Mouse (Mus musculus): ENCODE results near the gene Clic1. TPM values are rescaled to one million over a fixed set of nuclear protein-coding genes. Genes with fewer than 3 reads are reported as not detected.

Gene Clic1
- polyA plus RNA-seq, 1 experiment from 2014 or later: 24.7 TPM

GRCm38 (mm10) chr17:35058911-35059892 is 9.4 kb downstream of the Clic1 start, which contains the start of gene Ddah2:
TSS of gene Ddah2 (plus strand) at chr17:35059035.
- DNase-seq (ENCODE audit: low spot score) (peak; percentile 85), ATAC-seq (ENCODE audit: low FRiP score) (peak; percentile 92)
- Histone ChIP-seq H3K27ac (peak within 1 kb of the TSS; percentile 88), H3K9me3 (ENCODE audit: control insufficient read depth, low read length) (no peaks in the 10 kb centered on the region), H3K4me3 (replicated peaks; ENCODE audit: low read length) (peak within 1 kb of the TSS; percentile 85), H3K4me1 (replicated peaks; ENCODE audit: control insufficient read depth, insufficient read depth, low read length) (peaks cover 13% of the 10 kb centered on the region), H3K27me3 (ENCODE audit: control insufficient read depth, insufficient read depth, low read length) (peaks cover 6% of the 10 kb centered on the region), H3K9ac (peak within 1 kb of the TSS; percentile 88), H3K36me3 (replicated peaks; ENCODE audit: control insufficient read depth, insufficient read depth) (peaks cover 40% of the 10 kb centered on the region), H3K4me2 (replicated peaks) (peak within 1 kb of the TSS; percentile 66)
- WGBS: under 1% methylated on average over 56 of the region's 57 CpGs

DNA sequence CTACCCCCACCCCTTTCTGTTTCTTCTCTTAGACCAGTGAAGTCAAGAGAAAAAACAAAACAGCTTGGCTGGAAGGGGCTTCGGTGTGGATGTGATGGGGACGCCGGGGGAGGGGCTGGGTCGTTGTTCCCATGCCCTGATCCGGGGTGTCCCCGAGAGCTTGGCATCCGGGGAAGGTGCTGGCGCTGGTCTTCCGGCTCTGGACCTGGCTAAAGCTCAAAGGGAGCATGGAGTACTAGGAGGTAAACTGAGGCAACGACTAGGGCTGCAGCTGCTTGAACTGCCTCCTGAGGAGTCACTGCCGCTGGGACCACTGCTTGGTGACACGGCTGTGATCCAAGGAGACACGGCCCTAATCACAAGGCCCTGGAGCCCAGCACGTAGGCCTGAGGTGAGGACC is 10.3 kb downstream of the Clic1 start:
- Histone ChIP-seq H3K4me2 (replicated peaks) (peak overlapping the region; percentile 66), H3K27ac (no peak overlapping the region), H3K4me3 (replicated peaks; ENCODE audit: low read length) (peak overlapping the region; percentile 85), H3K36me3 (replicated peaks; ENCODE audit: control insufficient read depth, insufficient read depth) (peaks cover 38% of the 10 kb centered on the region), H3K9ac (peak overlapping the region; percentile 88), H3K4me1 (replicated peaks; ENCODE audit: control insufficient read depth, insufficient read depth, low read length) (peaks cover 15% of the 10 kb centered on the region), H3K27me3 (ENCODE audit: control insufficient read depth, insufficient read depth, low read length) (peaks cover 14% of the 10 kb centered on the region), H3K9me3 (ENCODE audit: control insufficient read depth, low read length) (no peaks in the 10 kb centered on the region)
- no peak for DNase-seq (ENCODE audit: low spot score)
- WGBS: 25% methylated on average over 14 of the region's 14 CpGs
- peak; percentile 9; the same call in 1 of the 2 replicates for ATAC-seq (ENCODE audit: low FRiP score)

DNA sequence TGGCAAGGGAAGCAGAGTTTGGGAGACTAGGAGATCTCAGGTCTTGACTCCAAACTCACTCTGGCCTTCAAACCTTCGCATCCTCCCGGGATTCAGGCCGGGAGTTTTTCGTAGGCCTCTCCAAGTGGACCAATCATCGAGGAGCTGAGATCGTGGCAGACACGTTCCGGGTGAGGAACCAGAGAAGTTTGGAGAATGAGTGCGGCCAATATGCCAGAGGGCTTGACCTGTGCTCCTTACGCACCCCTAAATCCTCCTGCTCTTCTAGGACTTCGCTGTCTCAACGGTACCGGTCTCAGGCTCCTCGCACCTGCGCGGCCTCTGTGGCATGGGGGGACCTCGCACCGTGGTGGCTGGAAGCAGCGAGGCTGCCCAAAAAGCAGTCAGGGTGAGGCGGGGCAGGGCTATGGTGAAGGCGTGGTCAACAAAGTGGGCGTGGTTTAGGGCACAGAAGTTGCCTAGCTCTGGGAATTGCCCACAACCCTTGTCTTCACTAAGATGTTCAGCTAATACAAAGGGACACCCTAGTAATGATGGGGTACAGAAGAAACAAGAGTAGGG is 11.1 kb downstream of the Clic1 start:
- peak overlapping the region; percentile 66 for H3K4me2 ChIP-seq (replicated peaks)

DNA sequence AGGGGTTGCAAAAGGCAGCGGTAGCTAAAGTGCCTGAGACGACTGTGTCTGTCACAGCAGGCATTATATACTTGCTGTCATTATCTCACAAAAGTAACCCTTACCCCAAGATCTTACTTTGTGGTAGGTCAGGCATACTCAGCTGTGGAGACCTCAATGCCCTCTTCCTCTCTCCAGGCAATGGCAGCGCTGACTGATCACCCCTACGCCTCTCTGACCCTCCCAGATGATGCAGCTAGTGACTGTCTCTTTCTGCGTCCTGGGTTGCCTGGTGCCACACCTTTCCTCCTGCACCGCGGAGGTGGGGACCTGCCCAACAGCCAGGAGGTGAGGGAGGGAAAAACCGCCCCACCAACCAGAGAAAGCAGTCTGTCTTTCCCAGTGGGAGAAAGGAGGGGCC is 11.5 kb downstream of the Clic1 start:
- H3K27me3 ChIP-seq (ENCODE audit: control insufficient read depth, insufficient read depth, low read length): peaks cover 25% of the 10 kb centered on the region
- no peak overlapping the region for H3K4me2 ChIP-seq (replicated peaks)
- H3K36me3 ChIP-seq (replicated peaks; ENCODE audit: control insufficient read depth, insufficient read depth): peaks cover 30% of the 10 kb centered on the region
- no peak overlapping the region for H3K4me3 ChIP-seq (replicated peaks; ENCODE audit: low read length)
- WGBS: 84% methylated on average over 8 of the region's 8 CpGs
- H3K27ac ChIP-seq: no peak overlapping the region
- H3K9me3 ChIP-seq (ENCODE audit: control insufficient read depth, low read length): no peaks in the 10 kb centered on the region
- DNase-seq (ENCODE audit: low spot score) (no peak), ATAC-seq (ENCODE audit: low FRiP score) (no peak)
- no peak overlapping the region for H3K9ac ChIP-seq
- peaks cover 18% of the 10 kb centered on the region for H3K4me1 ChIP-seq (replicated peaks; ENCODE audit: control insufficient read depth, insufficient read depth, low read length)

More for the DNA sequence above, 11.1 kb downstream of the Clic1 start:
- H3K27me3 ChIP-seq (ENCODE audit: control insufficient read depth, insufficient read depth, low read length): peaks cover 21% of the 10 kb centered on the region
- 58% methylated on average over 22 of the region's 22 CpGs for WGBS
- DNase-seq (ENCODE audit: low spot score) (no peak), ATAC-seq (ENCODE audit: low FRiP score) (no peak)
- no peaks in the 10 kb centered on the region for H3K9me3 ChIP-seq (ENCODE audit: control insufficient read depth, low read length)
- H3K36me3 ChIP-seq (replicated peaks; ENCODE audit: control insufficient read depth, insufficient read depth): peaks cover 35% of the 10 kb centered on the region
- H3K4me1 ChIP-seq (replicated peaks; ENCODE audit: control insufficient read depth, insufficient read depth, low read length): peaks cover 18% of the 10 kb centered on the region
- H3K27ac ChIP-seq: no peak overlapping the region
- peak overlapping the region; percentile 85 for H3K4me3 ChIP-seq (replicated peaks; ENCODE audit: low read length)
- H3K9ac ChIP-seq: peak overlapping the region; percentile 88

DNA sequence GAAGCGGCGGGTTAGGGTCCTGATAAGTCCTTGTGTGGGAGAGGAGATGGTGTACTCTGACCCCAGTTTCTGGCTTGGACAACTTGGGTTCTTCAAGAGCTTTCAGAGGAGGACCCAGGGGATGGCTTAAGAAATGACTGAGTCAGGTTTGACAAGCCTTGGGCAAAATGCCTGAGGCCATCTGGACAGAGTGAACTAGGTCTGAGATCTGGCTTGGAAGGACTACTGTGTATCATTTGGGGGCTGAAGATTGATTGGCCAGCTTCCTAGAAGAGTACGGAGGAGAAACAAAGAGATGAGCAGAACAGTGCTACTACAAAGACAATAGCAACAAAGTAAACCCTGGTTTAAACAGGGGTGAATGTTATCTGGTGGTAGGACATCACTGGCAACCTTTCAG is 13.7 kb downstream of the Clic1 start:
- no peak for ATAC-seq (ENCODE audit: low FRiP score)
- no peak for DNase-seq (ENCODE audit: low spot score)
- Histone ChIP-seq H3K4me1 (replicated peaks; ENCODE audit: control insufficient read depth, insufficient read depth, low read length) (peaks cover 18% of the 10 kb centered on the region), H3K27ac (no peak overlapping the region), H3K4me3 (replicated peaks; ENCODE audit: low read length) (no peak overlapping the region), H3K4me2 (replicated peaks) (no peak overlapping the region), H3K9me3 (ENCODE audit: control insufficient read depth, low read length) (no peaks in the 10 kb centered on the region), H3K27me3 (ENCODE audit: control insufficient read depth, insufficient read depth, low read length) (peaks cover 35% of the 10 kb centered on the region), H3K36me3 (replicated peaks; ENCODE audit: control insufficient read depth, insufficient read depth) (peaks cover 30% of the 10 kb centered on the region), H3K9ac (no peak overlapping the region)
- WGBS: 89% methylated on average over 3 of the region's 3 CpGs

GRCm38 (mm10) chr17:35064378-35064877 is 14.7 kb downstream of the Clic1 start:
- Histone ChIP-seq H3K4me1 (replicated peaks; ENCODE audit: control insufficient read depth, insufficient read depth, low read length) (peaks cover 18% of the 10 kb centered on the region), H3K9me3 (ENCODE audit: control insufficient read depth, low read length) (no peaks in the 10 kb centered on the region), H3K27ac (no peak overlapping the region), H3K27me3 (ENCODE audit: control insufficient read depth, insufficient read depth, low read length) (peaks cover 35% of the 10 kb centered on the region), H3K4me3 (replicated peaks; ENCODE audit: low read length) (no peak overlapping the region), H3K4me2 (replicated peaks) (peak overlapping the region; percentile 45), H3K9ac (no peak overlapping the region), H3K36me3 (replicated peaks; ENCODE audit: control insufficient read depth, insufficient read depth) (peaks cover 30% of the 10 kb centered on the region)
- WGBS: 46% methylated on average over 10 of the region's 10 CpGs
- DNase-seq (ENCODE audit: low spot score) (no peak), ATAC-seq (ENCODE audit: low FRiP score) (no peak)

GRCm38 (mm10) chr17:35064951-35065947 is 15.5 kb downstream of the Clic1 start, which contains the start of gene Ly6g6c:
TSS of gene Ly6g6c (plus strand) at chr17:35065388.
- H3K27ac ChIP-seq: no peak within 1 kb of the TSS
- no peak for DNase-seq (ENCODE audit: low spot score)

GRCm38 (mm10) chr17:35066084-35066483 is 16.3 kb downstream of the Clic1 start, which contains the start of gene Mpig6b:
TSS of gene Mpig6b (minus strand) at chr17:35066184.
- Histone ChIP-seq H3K9me3 (ENCODE audit: control insufficient read depth, low read length) (no peaks in the 10 kb centered on the region), H3K4me2 (replicated peaks) (peak within 1 kb of the TSS; percentile 45), H3K9ac (peak within 1 kb of the TSS; percentile 26; the same call in 1 of the 2 replicates), H3K4me3 (replicated peaks; ENCODE audit: low read length) (peak within 1 kb of the TSS; percentile 20), H3K27me3 (ENCODE audit: control insufficient read depth, insufficient read depth, low read length) (peaks cover 35% of the 10 kb centered on the region), H3K27ac (no peak within 1 kb of the TSS), H3K4me1 (replicated peaks; ENCODE audit: control insufficient read depth, insufficient read depth, low read length) (peaks cover 5% of the 10 kb centered on the region), H3K36me3 (replicated peaks; ENCODE audit: control insufficient read depth, insufficient read depth) (peaks cover 24% of the 10 kb centered on the region)
- WGBS: 46% methylated on average over 10 of the region's 10 CpGs
- ATAC-seq (ENCODE audit: low FRiP score): no peak
- DNase-seq (ENCODE audit: low spot score): no peak

More at GRCm38 (mm10) chr17:35064951-35065947, 15.5 kb downstream of the Clic1 start, which contains the start of gene Ly6g6c:
- Histone ChIP-seq H3K4me1 (replicated peaks; ENCODE audit: control insufficient read depth, insufficient read depth, low read length) (peaks cover 12% of the 10 kb centered on the region), H3K4me2 (replicated peaks) (peak within 1 kb of the TSS; percentile 45), H3K9me3 (ENCODE audit: control insufficient read depth, low read length) (no peaks in the 10 kb centered on the region), H3K36me3 (replicated peaks; ENCODE audit: control insufficient read depth, insufficient read depth) (peaks cover 30% of the 10 kb centered on the region), H3K9ac (peak within 1 kb of the TSS; percentile 26; the same call in 1 of the 2 replicates), H3K4me3 (replicated peaks; ENCODE audit: low read length) (peak within 1 kb of the TSS; percentile 20), H3K27me3 (ENCODE audit: control insufficient read depth, insufficient read depth, low read length) (peaks cover 35% of the 10 kb centered on the region)
- 2% methylated on average over 48 of the region's 48 CpGs for WGBS
- ATAC-seq (ENCODE audit: low FRiP score): no peak

All from hindbrain, embryonic 14.5 days (tissue).